Mouse (Mus musculus) spleen, postnatal 10 days (tissue): ENCODE measurements at regions not wholly inside any gene's neighbourhood (a gene's known extent, or its start where the extent isn't known, plus 50 kb on each side); places are given as distances from the start of the nearest gene placed in this dataset.

ENCODE experiments used
- DNase-seq, 2 experiments: peaks; one replicate each; pipeline ENCODE4 v3.0.0; 2021 to 2022; ENCODE audit warnings: low spot score in 2 of 2

DNA sequence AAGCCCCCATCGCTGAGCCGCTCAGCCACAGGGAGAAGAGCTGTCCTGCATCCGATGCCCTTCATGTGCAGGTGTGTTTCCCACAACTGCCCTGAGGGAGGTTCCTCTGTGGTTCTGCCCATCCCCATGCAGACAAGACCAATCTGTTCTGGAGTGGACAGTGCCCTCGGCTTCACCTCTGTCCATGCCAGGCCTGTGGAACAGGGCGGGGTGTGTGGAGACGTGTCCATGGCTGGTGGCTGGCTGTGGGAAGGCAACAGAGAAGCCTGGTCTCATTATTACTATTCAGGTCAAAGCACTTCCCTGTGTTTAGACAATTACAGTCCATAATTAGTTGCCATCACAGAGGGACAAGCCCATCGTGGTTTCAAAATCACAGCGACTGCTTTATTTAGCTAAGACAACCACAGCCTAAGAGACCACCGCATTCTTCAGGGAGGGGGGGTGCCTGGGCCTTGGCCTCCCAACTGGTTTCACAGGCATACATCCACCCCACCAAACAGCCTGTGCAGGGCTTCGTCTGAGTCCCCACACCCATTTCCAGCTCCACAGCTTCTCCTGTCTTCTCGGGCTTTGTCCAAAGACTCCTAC lies 97.7 kb downstream of the Rplp1 start:
- no peak for DNase-seq

DNA sequence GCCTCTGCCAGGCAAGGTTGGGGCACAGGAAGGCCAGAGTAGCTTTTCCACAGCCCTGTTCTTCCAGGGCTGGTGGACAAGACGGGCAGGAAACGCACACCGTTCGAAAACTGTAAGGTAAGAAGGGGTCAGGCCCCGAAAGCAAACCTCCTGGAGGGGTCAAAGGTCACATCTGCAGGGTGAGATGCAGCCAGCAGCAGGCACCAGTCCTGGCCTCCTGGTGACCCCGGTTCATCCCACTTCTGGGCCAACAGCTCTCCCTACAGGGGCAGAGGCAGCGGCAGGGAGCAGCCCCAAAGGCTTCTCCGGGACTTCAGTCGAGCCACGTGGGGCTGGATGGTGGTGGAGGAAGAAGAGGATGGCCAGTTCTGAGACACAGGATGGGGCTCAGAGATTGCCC lies 98.3 kb downstream of the Rplp1 start:
- DNase-seq = no peak

DNA sequence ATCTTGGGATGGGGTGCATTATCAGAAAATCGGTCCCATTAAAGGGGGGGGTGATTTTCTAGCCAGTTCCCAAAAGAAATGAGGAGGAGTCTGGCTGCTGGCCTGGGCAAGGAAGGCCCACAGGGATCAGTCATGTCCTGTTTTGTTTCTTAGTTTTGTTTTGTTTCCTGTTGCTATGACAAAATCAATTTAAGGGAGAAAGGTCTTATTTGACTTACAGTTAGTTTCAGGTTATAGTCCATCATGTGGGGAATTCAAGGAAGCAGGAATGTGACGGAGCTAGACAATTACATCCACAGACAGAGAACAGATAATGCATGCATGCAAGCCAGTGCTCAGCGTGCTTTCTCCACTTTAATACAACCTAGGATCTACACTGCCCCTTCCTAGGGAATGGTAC lies 101.1 kb downstream of the Rplp1 start:
- DNase-seq = no peak

DNA sequence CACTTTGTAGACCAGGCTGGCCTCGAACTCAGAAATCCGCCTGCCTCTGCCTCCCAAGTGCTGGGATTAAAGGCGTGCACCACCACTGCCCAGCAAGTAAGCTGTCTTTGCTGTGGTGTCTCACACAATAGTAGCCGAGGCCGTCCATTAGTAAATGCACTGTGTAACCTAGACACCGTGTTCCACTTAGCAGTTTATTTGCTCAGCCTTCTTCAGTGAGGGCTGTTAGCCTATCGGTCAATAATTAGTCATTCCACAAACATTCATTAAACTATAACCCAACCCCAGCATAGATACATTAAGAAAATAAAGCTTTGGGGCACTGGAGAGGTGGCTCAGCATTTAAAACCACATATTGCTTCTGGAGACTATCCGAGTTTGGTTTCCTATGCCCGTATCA lies 102.0 kb downstream of the Rplp1 start:
- no peak for DNase-seq

DNA sequence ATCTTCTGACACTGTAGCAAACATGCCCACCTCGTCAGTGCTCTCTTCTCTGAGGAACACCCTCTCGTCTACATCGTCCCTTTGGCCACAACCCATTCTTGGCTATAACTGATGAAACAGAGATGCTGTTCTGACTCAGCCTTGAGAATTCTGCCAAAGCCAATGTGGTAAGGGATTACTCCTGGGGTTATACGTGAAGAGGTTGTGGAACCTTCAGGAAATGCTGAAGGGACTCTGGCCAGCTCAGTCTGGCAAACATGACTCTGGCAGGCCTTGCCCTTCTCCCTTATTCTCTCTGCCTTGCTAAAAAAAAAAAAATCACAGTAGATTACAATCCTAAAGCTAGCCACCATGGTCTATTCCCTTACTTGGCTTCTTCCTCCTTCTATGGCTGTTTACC lies 103.9 kb downstream of the Rplp1 start:
- no peak for DNase-seq

DNA sequence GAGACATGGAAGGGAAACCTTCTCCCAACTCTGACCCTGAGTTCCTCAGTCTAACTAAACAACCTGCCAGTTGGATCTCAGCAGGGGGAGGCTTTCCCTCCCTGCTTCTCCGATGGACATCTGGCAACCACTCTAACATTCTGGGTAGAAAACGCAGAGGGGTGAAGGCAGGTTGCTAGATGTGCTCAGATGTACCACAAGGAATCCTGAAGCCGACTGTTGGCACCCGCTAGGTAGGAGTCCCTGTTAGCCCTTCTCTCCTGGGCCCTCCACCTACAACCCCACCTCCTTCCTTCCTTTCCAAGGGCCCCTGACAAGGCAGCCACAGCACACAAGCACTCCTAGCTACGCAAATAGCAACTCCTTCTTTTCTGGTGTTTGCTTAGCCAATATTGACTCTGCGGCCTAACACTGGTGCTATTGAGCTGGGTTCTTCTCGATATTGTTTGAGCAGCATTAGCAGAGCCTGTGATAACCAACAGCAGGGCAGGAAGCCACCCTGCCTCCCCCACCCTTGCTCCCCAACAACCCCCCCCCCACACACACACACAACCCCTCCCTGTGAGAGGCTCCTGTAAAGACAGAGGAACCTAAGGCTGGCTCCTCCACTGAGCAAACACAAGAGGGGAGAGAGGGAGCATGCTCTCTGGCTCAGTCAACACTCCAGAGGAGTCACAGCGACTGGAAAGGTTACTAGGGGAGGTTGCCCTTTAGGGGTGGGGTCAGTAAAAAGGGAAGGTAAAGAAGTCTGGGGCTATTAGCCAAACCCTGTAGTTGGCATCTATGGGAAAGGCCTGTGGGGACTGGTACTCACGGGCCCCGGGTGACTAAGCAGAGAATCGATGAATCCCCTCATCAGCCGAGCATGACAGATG lies 105.8 kb downstream of the Rplp1 start:
- DNase-seq = no peak

DNA sequence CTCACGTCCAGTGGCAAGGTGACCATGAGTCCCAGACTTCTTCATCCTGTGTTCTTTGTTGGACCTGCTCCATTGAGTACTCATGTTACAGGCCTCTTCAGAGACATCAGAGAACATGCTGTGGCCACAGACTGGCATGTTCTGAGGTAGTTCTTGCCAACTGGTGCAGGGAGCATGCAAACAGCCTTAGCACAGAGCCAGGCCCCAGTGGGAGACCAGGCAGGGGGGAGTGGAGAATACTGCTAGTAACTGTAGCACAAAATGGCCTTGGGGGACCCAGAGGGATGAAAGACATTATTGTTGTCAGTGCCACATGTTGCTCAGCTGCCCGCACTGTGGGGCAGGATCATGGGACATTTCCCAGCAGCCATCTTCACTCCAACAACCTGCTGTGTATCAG lies 108.4 kb downstream of the Rplp1 start:
- no peak for DNase-seq

DNA sequence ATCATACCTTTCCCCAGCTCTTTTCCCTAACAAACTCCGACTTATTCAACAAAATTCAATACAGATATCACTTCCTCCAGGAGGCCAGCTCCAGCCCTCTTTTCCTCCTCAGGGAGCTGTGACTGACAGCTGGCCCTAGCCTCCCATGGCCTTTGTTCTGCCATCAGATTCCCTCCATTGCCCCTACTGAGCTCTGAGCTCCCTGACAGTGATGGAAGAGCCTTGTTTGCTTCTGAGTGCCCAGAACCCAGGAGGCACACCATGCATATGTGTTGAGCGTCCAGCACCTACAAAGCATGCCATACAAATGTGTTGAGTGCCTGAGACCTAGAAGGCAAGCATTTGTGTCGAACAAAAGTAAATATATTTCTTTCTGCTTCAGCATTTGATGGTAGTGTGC lies 110.8 kb downstream of the Rplp1 start:
- no peak for DNase-seq

DNA sequence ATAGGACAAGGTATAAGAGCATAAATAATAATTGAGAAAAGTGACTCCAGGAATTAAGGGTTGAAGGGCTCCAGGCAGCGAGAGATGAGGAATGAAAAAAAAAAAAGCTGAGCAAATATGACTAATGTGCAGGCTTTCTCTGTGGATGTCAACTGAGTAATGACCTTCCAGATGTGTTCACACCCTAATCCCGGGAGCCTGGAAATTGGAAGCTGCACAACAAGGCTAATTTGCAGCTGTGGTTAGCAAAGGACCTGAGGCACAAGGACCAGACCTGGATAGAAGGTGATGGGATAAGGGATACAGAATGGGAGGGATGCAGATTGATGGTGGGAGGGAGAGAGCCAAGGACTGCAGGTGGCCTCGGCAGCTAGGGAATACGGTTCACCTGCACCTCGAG lies 111.6 kb downstream of the Rplp1 start:
- DNase-seq = no peak

DNA sequence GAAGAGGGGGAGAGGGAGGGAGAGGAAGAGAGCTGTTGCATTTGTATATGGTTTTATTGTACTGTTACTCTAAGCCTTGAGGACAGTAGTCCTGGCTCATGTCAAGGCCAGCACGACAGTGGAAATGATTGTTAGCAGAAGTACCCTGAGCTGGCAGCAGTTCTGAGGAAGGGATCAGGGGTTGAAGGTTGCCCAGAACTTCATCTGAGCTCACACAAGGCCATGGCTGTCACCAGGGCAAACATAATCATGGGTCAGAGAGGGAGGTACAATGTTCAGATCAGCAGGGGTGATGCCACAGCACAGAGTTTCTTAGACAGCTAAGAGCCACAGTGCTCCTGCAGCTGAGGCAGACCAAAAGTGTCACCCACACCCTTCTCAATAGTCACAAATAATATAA lies 114.8 kb downstream of the Rplp1 start:
- no peak for DNase-seq

DNA sequence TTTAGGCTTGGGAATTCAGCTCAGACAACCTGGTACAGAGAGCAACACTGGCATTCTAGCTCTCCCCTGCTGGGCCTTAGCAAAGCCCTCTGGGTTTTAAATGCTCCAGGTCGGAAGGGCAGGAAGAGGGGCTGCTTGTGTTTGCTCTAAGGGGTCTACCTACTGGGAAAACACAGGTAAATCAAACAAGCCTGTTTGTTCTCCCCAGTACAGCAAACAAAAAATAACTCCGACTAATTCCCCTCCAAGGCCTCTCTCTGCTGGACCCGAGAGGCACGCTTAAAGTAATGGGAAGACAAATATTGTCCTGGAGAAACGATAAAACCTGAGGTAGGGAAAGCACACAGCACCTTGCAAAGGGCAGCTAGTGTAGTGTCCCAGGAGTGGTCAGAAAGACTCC lies 118.4 kb downstream of the Rplp1 start:
- DNase-seq = no peak

DNA sequence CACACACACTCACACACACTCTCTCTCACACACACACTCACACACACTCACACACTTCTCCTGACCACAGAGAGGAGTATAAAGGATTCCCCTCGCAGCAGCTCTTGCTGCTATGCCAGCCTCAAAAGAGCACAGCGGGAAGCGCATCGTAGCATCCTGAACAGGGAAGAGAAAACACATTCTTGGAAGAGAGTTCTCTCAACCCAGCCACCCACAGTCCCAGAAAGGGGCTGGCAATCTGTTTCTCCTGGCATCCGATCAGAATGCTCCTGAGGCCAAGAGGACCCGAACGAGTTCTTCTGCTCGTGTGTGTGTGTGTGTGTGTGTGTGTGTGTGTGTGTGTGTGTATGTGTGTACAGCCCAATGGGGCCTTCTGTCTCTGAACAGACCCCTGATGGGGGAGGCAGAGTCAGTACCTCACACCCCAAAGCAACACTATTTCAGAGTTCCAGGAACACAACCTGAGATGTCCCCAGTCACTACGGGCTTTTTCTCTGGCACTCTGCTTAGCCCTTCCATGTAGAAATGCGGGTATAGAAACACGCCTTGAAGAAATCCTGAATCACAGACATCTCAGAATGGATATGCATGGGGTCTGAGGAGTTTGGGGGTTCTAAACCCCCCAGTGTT lies 122.8 kb downstream of the Rplp1 start:
- DNase-seq = no peak

DNA sequence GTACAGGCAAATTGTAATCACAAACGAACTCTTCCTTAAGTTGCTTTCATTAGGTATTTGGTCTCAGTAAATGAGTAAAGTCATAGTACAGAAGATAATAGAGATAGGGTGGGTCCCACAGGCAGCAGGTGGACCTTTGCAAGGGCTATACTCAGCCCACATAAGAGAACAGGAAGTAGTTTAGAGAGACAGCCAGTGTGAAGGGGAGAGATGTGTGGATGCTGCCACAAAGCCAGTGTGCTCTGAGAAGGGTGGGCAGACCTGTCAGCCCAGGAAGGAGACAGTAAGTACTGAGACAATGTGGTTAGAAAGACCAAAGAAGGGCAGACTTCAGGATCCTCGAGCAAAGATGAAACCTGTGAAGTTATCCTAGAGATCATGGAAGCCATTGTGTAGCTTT lies 123.5 kb downstream of the Rplp1 start:
- no peak for DNase-seq

DNA sequence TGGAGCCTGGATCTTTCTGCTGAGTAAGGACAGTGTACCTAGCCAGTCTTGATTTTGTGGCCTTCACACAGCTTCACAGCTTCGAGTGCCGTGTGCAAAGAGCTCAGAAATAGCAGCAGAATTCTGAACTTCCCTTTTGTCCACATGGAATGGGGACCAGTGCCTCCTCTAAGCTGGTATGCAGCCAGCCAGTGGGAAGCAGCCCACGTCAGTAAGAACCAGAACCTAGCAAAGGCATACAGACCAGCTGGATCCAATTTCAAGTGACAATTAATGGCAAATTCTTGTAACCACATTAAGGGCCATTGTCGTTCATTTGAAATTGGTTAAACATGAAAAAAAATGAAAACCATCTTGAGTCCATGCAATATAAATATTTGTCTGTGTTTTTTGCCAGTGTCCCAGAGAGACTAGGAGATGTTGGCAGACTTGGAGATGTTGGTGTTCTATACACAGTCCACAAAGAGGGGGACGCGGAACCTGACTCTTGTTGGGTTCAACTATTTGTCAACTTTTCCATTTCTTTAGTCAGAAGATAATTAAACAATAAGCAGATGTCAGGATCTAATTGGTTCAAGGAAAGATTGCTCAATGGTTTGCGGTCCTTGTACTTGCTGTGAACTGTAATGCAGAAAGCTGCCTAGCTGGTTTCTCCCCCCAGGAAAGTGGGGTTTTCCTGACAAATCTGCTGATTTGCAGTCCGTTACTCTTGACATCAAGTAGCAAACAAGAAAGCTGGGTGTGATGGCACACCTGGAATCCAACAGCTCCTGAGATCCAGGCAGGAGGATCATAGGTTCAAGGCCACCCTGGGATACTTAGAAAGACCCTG lies 125.1 kb downstream of the Rplp1 start:
- DNase-seq = no peak

DNA sequence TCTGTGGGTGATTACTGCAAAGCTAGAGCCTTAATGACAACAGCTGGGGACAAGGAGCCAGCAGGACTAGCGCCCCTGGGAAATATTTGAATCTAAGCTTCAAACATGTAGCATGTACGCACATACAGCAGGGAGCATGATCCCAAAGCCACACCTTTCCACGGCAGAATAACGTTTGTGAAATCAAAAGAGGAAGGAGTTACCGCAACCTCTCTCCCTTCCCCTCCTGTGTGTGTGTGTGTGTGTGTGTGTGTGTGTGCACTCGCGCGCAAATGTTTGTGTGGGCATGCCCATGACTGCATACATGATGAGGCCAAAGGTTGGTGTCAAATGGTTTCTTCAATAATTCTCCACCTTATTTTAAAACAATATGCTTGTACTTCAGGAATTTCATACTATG lies 132.9 kb downstream of the Rplp1 start:
- DNase-seq = peak in 1 of 2 experiments; percentile 22

DNA sequence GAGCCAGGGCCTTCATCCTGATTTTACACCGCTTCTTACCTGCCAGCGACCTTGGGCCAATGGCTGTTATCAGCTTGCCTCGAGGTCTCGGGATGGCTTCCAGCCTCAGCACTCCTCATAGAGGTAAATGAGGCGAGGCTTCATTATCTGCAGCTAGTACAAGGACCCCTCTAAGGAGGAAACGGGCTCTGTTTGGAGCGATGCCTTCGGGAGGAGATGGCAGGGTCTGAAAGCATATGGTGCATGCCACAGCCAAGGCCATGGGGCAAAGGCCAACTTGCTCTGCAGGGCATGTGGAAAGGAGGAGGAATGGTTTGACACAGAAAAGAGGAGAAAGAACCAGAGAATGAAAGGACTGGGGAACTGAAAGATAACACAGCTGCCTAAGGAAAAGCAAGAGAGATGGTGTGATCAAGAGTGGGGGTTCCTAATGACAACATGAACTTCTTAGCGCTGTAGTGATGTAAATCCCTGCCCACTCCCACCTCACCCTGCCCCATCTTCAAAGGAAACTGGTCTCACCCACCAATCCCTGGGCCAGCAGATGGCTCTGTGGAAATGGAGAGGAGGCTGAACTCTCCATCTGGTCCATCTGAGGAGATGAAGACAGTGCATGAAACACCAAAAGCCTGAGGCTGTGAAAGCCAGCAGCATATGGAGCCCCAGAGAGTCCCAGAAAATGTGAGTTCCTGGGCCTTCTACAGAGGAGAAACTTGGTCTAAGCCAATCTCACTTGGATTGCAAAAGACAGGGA lies 134.0 kb downstream of the Rplp1 start:
- no peak for DNase-seq

DNA sequence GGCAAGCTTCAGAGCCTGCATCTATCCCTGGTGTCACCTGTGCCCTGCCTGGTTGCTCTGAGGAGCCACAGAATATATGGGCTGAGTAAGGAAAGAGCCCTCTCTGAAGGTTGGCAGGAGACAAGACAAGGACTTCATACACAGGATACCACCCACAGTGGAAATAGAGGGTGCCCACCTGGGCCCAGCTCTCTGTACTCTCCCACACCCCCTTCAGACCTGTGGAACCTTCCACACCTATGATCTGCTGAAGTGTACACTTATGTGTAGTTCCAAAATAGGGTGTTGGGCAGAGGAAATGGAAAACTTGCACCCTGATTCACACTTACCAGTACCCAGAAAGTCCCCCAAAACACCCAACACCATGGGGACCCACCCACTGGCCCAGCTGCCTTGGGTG lies 135.2 kb downstream of the Rplp1 start:
- DNase-seq = no peak

DNA sequence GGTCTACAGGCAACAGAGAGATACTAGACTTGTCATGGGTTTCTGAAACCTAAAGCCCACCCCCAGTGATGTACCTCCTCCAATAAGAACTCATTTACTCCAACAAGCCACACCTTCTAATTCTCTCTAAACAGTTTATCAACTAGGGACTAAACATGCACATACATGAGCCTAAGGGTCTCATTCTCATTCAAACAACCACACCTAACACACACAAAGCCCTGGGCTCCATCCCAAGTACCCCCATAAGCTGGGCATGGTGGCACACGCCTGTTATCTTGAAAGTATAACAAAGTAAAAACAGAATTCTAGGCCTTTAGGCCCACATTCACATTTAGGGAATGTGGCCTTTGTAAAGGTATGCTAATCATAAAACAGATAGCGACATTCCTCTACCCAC lies 137.9 kb downstream of the Rplp1 start:
- DNase-seq = no peak

DNA sequence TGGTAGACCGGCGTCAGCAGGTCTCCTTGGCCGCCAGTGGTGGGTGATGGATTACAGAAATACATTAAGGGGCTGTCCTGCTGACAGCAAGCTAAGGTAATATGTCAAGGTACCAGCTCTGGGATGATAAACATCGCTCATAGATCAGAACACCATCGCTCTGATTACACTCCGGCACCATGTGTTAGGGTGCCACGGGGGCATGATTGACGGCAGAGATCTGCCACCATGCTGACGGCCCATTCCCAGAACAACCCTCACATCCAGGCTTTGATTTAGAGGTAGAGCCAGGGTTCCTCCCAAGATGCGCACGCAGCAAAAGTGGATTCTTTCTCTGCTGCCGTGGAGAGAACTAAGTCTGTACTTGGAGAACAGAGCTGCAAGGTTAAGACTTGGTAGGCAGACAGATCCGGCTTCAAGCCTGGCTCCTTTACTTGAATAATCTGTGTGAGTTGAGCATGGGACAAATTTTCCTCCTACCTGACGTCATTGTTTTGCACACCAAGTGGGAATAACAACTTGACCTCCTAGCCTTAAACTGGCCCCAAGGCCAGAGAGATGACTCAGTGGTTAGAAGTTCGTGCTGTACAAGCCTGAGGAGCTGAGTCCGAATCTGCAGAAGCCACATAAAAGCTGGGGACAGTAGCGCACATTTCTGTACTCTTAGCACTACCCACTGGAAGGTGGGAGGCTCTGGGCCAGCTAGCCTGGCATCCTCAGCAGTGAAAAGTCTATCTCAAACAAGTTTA lies 144.0 kb downstream of the Rplp1 start:
- DNase-seq = no peak

DNA sequence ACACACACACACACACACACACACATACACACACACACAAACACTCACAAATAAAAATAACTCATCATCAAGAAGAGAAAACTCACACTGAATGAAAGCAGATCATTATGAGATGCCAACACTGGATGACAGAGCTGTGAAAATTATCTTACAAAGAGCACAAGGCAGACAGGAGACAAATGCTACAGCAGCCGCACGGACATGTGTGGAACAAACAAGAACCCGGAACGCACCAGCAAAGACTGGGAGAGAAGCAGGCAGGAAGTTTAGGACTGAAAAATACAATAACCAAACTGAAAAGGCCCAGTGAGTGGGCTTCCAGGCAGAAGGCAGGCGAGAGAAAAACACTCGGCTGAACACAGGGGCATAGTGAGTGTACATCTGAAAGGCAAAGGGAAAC lies 148.2 kb downstream of the Rplp1 start:
- no peak for DNase-seq

DNA sequence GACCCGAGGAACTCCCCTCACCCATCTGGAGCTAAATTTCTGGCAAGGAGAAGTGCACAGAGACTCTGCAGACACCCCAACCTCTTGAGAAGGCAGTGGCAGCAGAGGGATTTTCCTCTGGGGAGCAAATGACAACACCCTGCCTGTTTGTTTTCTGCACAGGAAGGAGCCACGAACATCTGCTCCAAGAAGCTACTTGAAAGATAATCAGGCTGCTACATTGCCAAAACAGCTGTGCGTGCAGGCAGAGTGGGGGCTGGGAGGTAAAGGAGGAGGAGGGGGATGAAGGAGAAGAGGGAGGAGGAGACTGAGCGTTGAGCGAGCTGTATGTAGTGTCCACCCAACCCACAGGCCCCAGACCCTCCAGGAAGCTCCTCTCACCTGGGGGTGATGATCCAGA lies 149.0 kb downstream of the Rplp1 start:
- no peak for DNase-seq
